ENCODE assay signal across 16 mouse cellular contexts in genomic region chr6:17943877-17944617, GRCm38 (mm10).
A peak's percentile ranks its signal among the peaks of the same experiment; 100 is the strongest.
DNase-seq lines count a peak whose midpoint lies in the region; ATAC-seq and TF ChIP-seq lines count a peak whose summit lies in the region.
"Had no signal": no experiment of that assay in that cellular context is flagged by ENCODE, and none has a peak within 500 bp of the region (broad histone marks: within the 10 kb centered on the region; RNA-seq: fewer than 3 reads in every experiment).

No protein-coding gene starts in this region.

- DNase-seq in heart, adult 8-10 months (ENCODE audit: low spot score): no peak
- peak; percentile 23 for DNase-seq in stomach, postnatal 0 days (ENCODE audit: low spot score)
- no peak for DNase-seq in gastrocnemius, adult 8-10 months (ENCODE audit: low spot score in 2 of 2)
- no peak for DNase-seq in urinary bladder, postnatal 4 days (ENCODE audit: low spot score in 2 of 2)
- DNase-seq: adrenal gland, postnatal 36 days; cerebellum, postnatal 25 days; midbrain, embryonic 14.5 days; right cerebral cortex, postnatal 25 days; thymus, postnatal 25 days had no signal

- H3K9ac ChIP-seq in heart, embryonic 11.5 days (ENCODE audit: low read depth, low read length): no peak overlapping the region
- no peak overlapping the region for H3K9ac ChIP-seq in midbrain, embryonic 13.5 days (replicated peaks)
- no peak overlapping the region for H3K9ac ChIP-seq in midbrain, embryonic 15.5 days
- no peak overlapping the region for H3K9ac ChIP-seq in lung, embryonic 15.5 days
- H3K9ac ChIP-seq in stomach, postnatal 0 days (ENCODE audit: low read length): no peak overlapping the region
- H3K9ac ChIP-seq: heart, embryonic 13.5 days; limb, embryonic 12.5 days had no signal

- no peak overlapping the region for H3K4me3 ChIP-seq in heart, embryonic 11.5 days (ENCODE audit: low read depth, low read length)
- H3K4me3 ChIP-seq in midbrain, embryonic 13.5 days (replicated peaks): no peak overlapping the region
- H3K4me3 ChIP-seq in midbrain, embryonic 15.5 days: no peak overlapping the region
- no peak overlapping the region for H3K4me3 ChIP-seq in lung, embryonic 15.5 days
- no peak overlapping the region for H3K4me3 ChIP-seq in stomach, postnatal 0 days (ENCODE audit: low read depth, low read length)
- H3K4me3 ChIP-seq: heart, embryonic 13.5 days; limb, embryonic 12.5 days had no signal

- H3K4me1 ChIP-seq in heart, embryonic 11.5 days (ENCODE audit: control insufficient read depth, insufficient read depth, low read length): peaks cover 28% of the 10 kb centered on the region
- peaks cover 8% of the 10 kb centered on the region for H3K4me1 ChIP-seq in midbrain, embryonic 13.5 days (replicated peaks)
- H3K4me1 ChIP-seq in midbrain, embryonic 15.5 days: no peaks in the 10 kb centered on the region
- peaks cover 38% of the 10 kb centered on the region for H3K4me1 ChIP-seq in lung, embryonic 15.5 days
- no peaks in the 10 kb centered on the region for H3K4me1 ChIP-seq in stomach, postnatal 0 days (replicated peaks; ENCODE audit: control insufficient read depth, insufficient read depth)
- H3K4me1 ChIP-seq: limb, embryonic 12.5 days had no signal

- TF ChIP-seq CTCF in stomach, postnatal 0 days (IDR thresholded peaks at IDR 0.05; ENCODE audit: low read depth): no peak

- no peaks in the 10 kb centered on the region for H3K27me3 ChIP-seq in heart, embryonic 11.5 days (ENCODE audit: control insufficient read depth, insufficient read depth, low read length)
- H3K27me3 ChIP-seq in midbrain, embryonic 13.5 days: no peaks in the 10 kb centered on the region
- H3K27me3 ChIP-seq in midbrain, embryonic 15.5 days (replicated peaks): no peaks in the 10 kb centered on the region
- H3K27me3 ChIP-seq in lung, embryonic 15.5 days: no peaks in the 10 kb centered on the region
- H3K27me3 ChIP-seq in stomach, postnatal 0 days (ENCODE audit: control insufficient read depth, insufficient read depth, low read length): no peaks in the 10 kb centered on the region
- H3K27me3 ChIP-seq: heart, embryonic 13.5 days; limb, embryonic 12.5 days had no signal

- TF ChIP-seq EP300 in stomach, postnatal 0 days (optimal IDR thresholded peaks at IDR 0.05): no peak

- H3K4me2 ChIP-seq in heart, embryonic 11.5 days: no peak overlapping the region
- H3K4me2 ChIP-seq in midbrain, embryonic 13.5 days (replicated peaks): no peak overlapping the region
- no peak overlapping the region for H3K4me2 ChIP-seq in midbrain, embryonic 15.5 days
- no peak overlapping the region for H3K4me2 ChIP-seq in lung, embryonic 15.5 days
- no peak overlapping the region for H3K4me2 ChIP-seq in stomach, postnatal 0 days (replicated peaks; ENCODE audit: low read depth)
- H3K4me2 ChIP-seq: heart, embryonic 13.5 days; limb, embryonic 12.5 days had no signal

- no peaks in the 10 kb centered on the region for H3K9me3 ChIP-seq in heart, embryonic 11.5 days (replicated peaks; ENCODE audit: control insufficient read depth, low read length)
- no peaks in the 10 kb centered on the region for H3K9me3 ChIP-seq in midbrain, embryonic 13.5 days
- H3K9me3 ChIP-seq in midbrain, embryonic 15.5 days: no peaks in the 10 kb centered on the region
- H3K9me3 ChIP-seq in lung, embryonic 15.5 days: no peaks in the 10 kb centered on the region
- no peaks in the 10 kb centered on the region for H3K9me3 ChIP-seq in stomach, postnatal 0 days (ENCODE audit: control insufficient read depth, low read length)
- H3K9me3 ChIP-seq: heart, embryonic 13.5 days; limb, embryonic 12.5 days had no signal

- WGBS in heart, embryonic 11.5 days (ENCODE audit: insufficient replicate concordance): 53% methylated on average over 9 of the region's 9 CpGs
- 83% methylated on average over 9 of the region's 9 CpGs for WGBS in midbrain, embryonic 13.5 days
- WGBS in midbrain, embryonic 15.5 days: 80% methylated on average over 9 of the region's 9 CpGs
- 23% methylated on average over 9 of the region's 9 CpGs for WGBS in lung, embryonic 15.5 days
- 48% methylated on average over 9 of the region's 9 CpGs for WGBS in stomach, postnatal 0 days

- H3K27ac ChIP-seq in heart, embryonic 11.5 days (ENCODE audit: low read depth, low read length): no peak overlapping the region
- no peak overlapping the region for H3K27ac ChIP-seq in midbrain, embryonic 13.5 days
- H3K27ac ChIP-seq in midbrain, embryonic 15.5 days: no peak overlapping the region
- H3K27ac ChIP-seq in lung, embryonic 15.5 days: peak overlapping the region; percentile 71
- H3K27ac ChIP-seq in stomach, postnatal 0 days (replicated peaks): no peak overlapping the region
- H3K27ac ChIP-seq: heart, embryonic 13.5 days; limb, embryonic 12.5 days; macrophage had no signal

- ATAC-seq in heart, embryonic 11.5 days (replicated peaks; ENCODE audit: insufficient number of reproducible peaks, low FRiP score, low TSS enrichment): peak; percentile 63; the same call in 1 of the 2 replicates
- ATAC-seq in midbrain, embryonic 13.5 days: 0 out of 2 replicates have a peak, but pooled peaks have one; percentile 59
- ATAC-seq in midbrain, embryonic 15.5 days (replicated peaks): no peak
- peak; percentile 68 for ATAC-seq in lung, embryonic 15.5 days (ENCODE audit: borderline replicate concordance, extremely low read depth, low FRiP score, low TSS enrichment)
- peak; percentile 49; the same call in 1 of the 2 replicates for ATAC-seq in stomach, postnatal 0 days (ENCODE audit: low FRiP score, low TSS enrichment)

- H3K36me3 ChIP-seq in heart, embryonic 11.5 days (ENCODE audit: control insufficient read depth, insufficient read depth, low read length): no peaks in the 10 kb centered on the region
- H3K36me3 ChIP-seq in midbrain, embryonic 13.5 days: peaks cover 33% of the 10 kb centered on the region
- H3K36me3 ChIP-seq in midbrain, embryonic 15.5 days (replicated peaks): peaks cover 7% of the 10 kb centered on the region
- H3K36me3 ChIP-seq in lung, embryonic 15.5 days: no peaks in the 10 kb centered on the region
- no peaks in the 10 kb centered on the region for H3K36me3 ChIP-seq in stomach, postnatal 0 days (ENCODE audit: control insufficient read depth, insufficient read depth, low read length)
